Comparison of ENCODE assay signal across 8 mouse cellular contexts in genomic region chr15:99251626-99252380, GRCm38 (mm10). TPM values are rescaled to one million over a fixed set of nuclear protein-coding genes. Genes with fewer than 3 reads are reported as not detected.
A peak's percentile ranks its signal among the peaks of the same experiment; 100 is the strongest.
DNase-seq lines count a peak whose midpoint lies in the region; ATAC-seq and TF ChIP-seq lines count a peak whose summit lies in the region.

Mcrs1 (minus strand) TSS chr15:99251961.

- DNase-seq in CD4-positive helper T cell, adult 2 months (ENCODE audit: low read depth, low spot score), result peak; percentile 99
- peak; percentile 98 for DNase-seq in brain, embryonic 18.5 days (ENCODE audit: low read depth, low spot score)
- peak; percentile 100 for DNase-seq in kidney, postnatal 0 days (ENCODE audit: low spot score)
- peak; percentile 89 for DNase-seq in liver, embryonic 11.5 days (ENCODE audit: low spot score)
- DNase-seq in naive thymus-derived CD4-positive, alpha-beta T cell, adult 2 months (ENCODE audit: low read depth), result peak; percentile 99

- H3K27ac ChIP-seq in heart, embryonic 12.5 days (ENCODE audit: poor library complexity, severe bottlenecking), result peak within 1 kb of the TSS; percentile 99
- H3K27ac ChIP-seq in kidney, postnatal 0 days, result peak within 1 kb of the TSS; percentile 98
- H3K27ac ChIP-seq in liver, embryonic 11.5 days (ENCODE audit: low read depth, low read length), result peak within 1 kb of the TSS; percentile 95
- H3K27ac ChIP-seq in stomach, embryonic 14.5 days (ENCODE audit: low read length), result peak within 1 kb of the TSS; percentile 99

- no peak for TF ChIP-seq CTCF in kidney, postnatal 0 days (IDR thresholded peaks at IDR 0.05; ENCODE audit: low read depth)

- peak within 1 kb of the TSS; percentile 79 for H3K9ac ChIP-seq in heart, embryonic 12.5 days
- H3K9ac ChIP-seq in kidney, postnatal 0 days (ENCODE audit: low read depth, low read length), result peak within 1 kb of the TSS; percentile 67
- peak within 1 kb of the TSS; percentile 76 for H3K9ac ChIP-seq in liver, embryonic 11.5 days (ENCODE audit: low read depth, low read length)
- peak within 1 kb of the TSS; percentile 48 for H3K9ac ChIP-seq in stomach, embryonic 14.5 days (replicated peaks; ENCODE audit: low read depth, low read length)

- peak within 1 kb of the TSS; percentile 83 for H3K4me2 ChIP-seq in heart, embryonic 12.5 days
- H3K4me2 ChIP-seq in kidney, postnatal 0 days (ENCODE audit: low read length), result peak within 1 kb of the TSS; percentile 77
- peak within 1 kb of the TSS; percentile 94 for H3K4me2 ChIP-seq in liver, embryonic 11.5 days
- H3K4me2 ChIP-seq in stomach, embryonic 14.5 days (replicated peaks; ENCODE audit: low read depth, low read length), result peak within 1 kb of the TSS; percentile 87

- peaks cover 57% of the 10 kb centered on the region for H3K4me1 ChIP-seq in heart, embryonic 12.5 days (replicated peaks)
- H3K4me1 ChIP-seq in kidney, postnatal 0 days (replicated peaks; ENCODE audit: insufficient read depth, low read length), result peaks cover 7% of the 10 kb centered on the region; the same call in 1 of the 2 replicates
- peaks cover 11% of the 10 kb centered on the region for H3K4me1 ChIP-seq in liver, embryonic 11.5 days (replicated peaks; ENCODE audit: control insufficient read depth, insufficient read depth, low read length)
- no peaks in the 10 kb centered on the region for H3K4me1 ChIP-seq in stomach, embryonic 14.5 days (ENCODE audit: control insufficient read depth, insufficient read depth, low read length)

- under 1% methylated on average over 52 of the region's 52 CpGs for WGBS in heart, embryonic 12.5 days
- WGBS in kidney, postnatal 0 days, result under 1% methylated on average over 52 of the region's 52 CpGs
- under 1% methylated on average over 52 of the region's 52 CpGs for WGBS in liver, embryonic 11.5 days
- 0% methylated on average over 52 of the region's 52 CpGs for WGBS in stomach, embryonic 14.5 days

- no peaks in the 10 kb centered on the region for H3K9me3 ChIP-seq in heart, embryonic 12.5 days (replicated peaks)
- no peaks in the 10 kb centered on the region for H3K9me3 ChIP-seq in kidney, postnatal 0 days (replicated peaks; ENCODE audit: low read length)
- no peaks in the 10 kb centered on the region for H3K9me3 ChIP-seq in liver, embryonic 11.5 days (ENCODE audit: control insufficient read depth, low read length)
- no peaks in the 10 kb centered on the region for H3K9me3 ChIP-seq in stomach, embryonic 14.5 days (ENCODE audit: control insufficient read depth, low read depth, low read length)

- H3K27me3 ChIP-seq in heart, embryonic 12.5 days (replicated peaks), result no peaks in the 10 kb centered on the region
- no peaks in the 10 kb centered on the region for H3K27me3 ChIP-seq in kidney, postnatal 0 days (ENCODE audit: insufficient read depth, low read length)
- no peaks in the 10 kb centered on the region for H3K27me3 ChIP-seq in liver, embryonic 11.5 days (replicated peaks; ENCODE audit: control insufficient read depth, insufficient read depth, low read length)
- H3K27me3 ChIP-seq in stomach, embryonic 14.5 days (ENCODE audit: control insufficient read depth, insufficient read depth, low read length), result no peaks in the 10 kb centered on the region

- ATAC-seq in erythroid progenitor cell, adult 5-6 weeks (replicated peaks; ENCODE audit: low FRiP score, poor library complexity, severe bottlenecking), result peak; percentile 89
- peak; percentile 92 for ATAC-seq in heart, embryonic 12.5 days (ENCODE audit: insufficient number of reproducible peaks, low FRiP score)
- ATAC-seq in kidney, postnatal 0 days (replicated peaks; ENCODE audit: low FRiP score, low read depth), result peak; percentile 90
- peak; percentile 90 for ATAC-seq in liver, embryonic 11.5 days (replicated peaks; ENCODE audit: low FRiP score)
- peak; percentile 92 for ATAC-seq in stomach, embryonic 14.5 days (ENCODE audit: insufficient number of reproducible peaks, insufficient read depth, low FRiP score, low read depth)

- peak within 1 kb of the TSS; percentile 56 for H3K4me3 ChIP-seq in heart, embryonic 12.5 days
- peak within 1 kb of the TSS; percentile 63 for H3K4me3 ChIP-seq in kidney, postnatal 0 days (replicated peaks; ENCODE audit: low read depth, low read length)
- peak within 1 kb of the TSS; percentile 72 for H3K4me3 ChIP-seq in liver, embryonic 11.5 days (ENCODE audit: low read depth, low read length)
- peak within 1 kb of the TSS; percentile 59 for H3K4me3 ChIP-seq in stomach, embryonic 14.5 days (ENCODE audit: low read depth, low read length)

- peaks cover 20% of the 10 kb centered on the region for H3K36me3 ChIP-seq in heart, embryonic 12.5 days
- peaks cover 24% of the 10 kb centered on the region; the same call in 1 of the 2 replicates for H3K36me3 ChIP-seq in kidney, postnatal 0 days (ENCODE audit: insufficient read depth, low read length)
- peaks cover 3% of the 10 kb centered on the region; the same call in 1 of the 2 replicates for H3K36me3 ChIP-seq in liver, embryonic 11.5 days (ENCODE audit: control insufficient read depth, insufficient read depth, low read length)
- peaks cover 15% of the 10 kb centered on the region; the same call in 1 of the 2 replicates for H3K36me3 ChIP-seq in stomach, embryonic 14.5 days (ENCODE audit: control insufficient read depth, insufficient read depth, low read length)

RNA-seq across cellular contexts. Expression of gene Mcrs1, which starts in this region (rescaled TPM):
- 18.4 and 26.4 TPM in 2 replicates for total RNA-seq in erythroid progenitor cell, adult 5-6 weeks (2015; ENCODE audit: low replicate concordance)
- total RNA-seq in erythroid progenitor cell, adult 5-6 weeks (2017; ENCODE audit: low replicate concordance), result 13.4 and 15.5 TPM in 2 replicates
- 143 and 152 TPM in 2 replicates for polyA plus RNA-seq in heart, embryonic 12.5 days (2016; fragmentation: Nextera tagmentation; extraction: Ambion mirVana)
- 135 and 138 TPM in 2 replicates for polyA plus RNA-seq in kidney, postnatal 0 days (2015; fragmentation: Nextera tagmentation; extraction: Ambion mirVana)
- 113 and 123 TPM in 2 replicates for polyA plus RNA-seq in liver, embryonic 11.5 days (2014; fragmentation: Nextera tagmentation; extraction: Ambion mirVana)
- polyA plus RNA-seq in stomach, embryonic 14.5 days (2014; fragmentation: Nextera tagmentation; extraction: Ambion mirVana), result 141 and 145 TPM in 2 replicates

Comparison
In these comparisons a context has a peak if more than half of its experiments do, and no peak if none do; other contexts are left out.
1. Peak in every context shown above with its lines: DNase-seq, ATAC-seq, H3K4me3 ChIP-seq and H3K27ac ChIP-seq.